Mouse (Mus musculus) forebrain, embryonic 16.5 days (tissue): ENCODE results near the gene Baz1b. TPM values are rescaled to one million over a fixed set of nuclear protein-coding genes. Genes with fewer than 3 reads are reported as not detected.

Source experiments
- ATAC-seq: fragments of 200-750 bp; cut with Nextera tagmentation; 2 replicates; pipeline ENCODE4 v1.8.0; 2017; ENCODE audit warnings: mild to moderate bottlenecking, moderate library complexity
- H3K27ac ChIP-seq: fragments of 300-500 bp; sonication (generic); 2 replicates; pipeline ENCODE4 v1.5.1; 2014; ENCODE audit warnings: low read length, control low read depth
- H3K27me3 ChIP-seq: fragments of 300-500 bp; sonication (generic); replicated peaks from 2 replicates; pipeline ENCODE4 v1.6.1; 2014; ENCODE audit warnings: low read length; ENCODE audit not compliant: control insufficient read depth, insufficient read depth
- H3K36me3 ChIP-seq: fragments of 300-500 bp; sonication (generic); 2 replicates; pipeline ENCODE4 v1.6.1; 2014; ENCODE audit not compliant: control insufficient read depth, insufficient read depth
- H3K4me1 ChIP-seq: fragments of 300-500 bp; sonication (generic); replicated peaks from 2 replicates; pipeline ENCODE4 v1.6.1; 2014; ENCODE audit warnings: low read length; ENCODE audit not compliant: control insufficient read depth, insufficient read depth
- H3K4me2 ChIP-seq: fragments of 300-500 bp; sonication (generic); 2 replicates; pipeline ENCODE4 v1.6.1; 2014; ENCODE audit warnings: mild to moderate bottlenecking, low read length, control low read depth
- H3K4me3 ChIP-seq: fragments of 300-500 bp; sonication (generic); replicated peaks from 2 replicates; pipeline ENCODE4 v1.5.1; 2014; ENCODE audit warnings: mild to moderate bottlenecking, low read length, control low read depth
- H3K9ac ChIP-seq: fragments of 300-500 bp; sonication (generic); replicated peaks from 2 replicates; pipeline ENCODE4 v1.6.1; 2014; ENCODE audit warnings: low read depth, low read length, control low read depth
- H3K9me3 ChIP-seq: fragments of 300-500 bp; sonication (generic); 2 replicates; pipeline ENCODE4 v1.6.1; 2016; ENCODE audit warnings: low read length; ENCODE audit not compliant: control insufficient read depth
- WGBS: fragments of 180-500 bp; shearing (Covaris S2); extraction: QIAGEN DNeasy Blood & Tissue Kit; methylation state at CpG from one replicate; pipeline ENCODE4 v1.1.7; 2014; 5-methylcytosine and 5-hydroxymethylcytosine counted together
- polyA plus RNA-seq: library from polyadenylated mRNA; unstranded; fragments of >200 nt; fragmentation: Nextera tagmentation; extraction: Ambion mirVana; gene quantifications from 2 replicates; pipeline ENCODE4 v1.2.1, GENCODE M21; 2015

Baz1b gene
- polyA plus RNA-seq, 1 experiment from 2014 or later = 34.4 TPM

DNA sequence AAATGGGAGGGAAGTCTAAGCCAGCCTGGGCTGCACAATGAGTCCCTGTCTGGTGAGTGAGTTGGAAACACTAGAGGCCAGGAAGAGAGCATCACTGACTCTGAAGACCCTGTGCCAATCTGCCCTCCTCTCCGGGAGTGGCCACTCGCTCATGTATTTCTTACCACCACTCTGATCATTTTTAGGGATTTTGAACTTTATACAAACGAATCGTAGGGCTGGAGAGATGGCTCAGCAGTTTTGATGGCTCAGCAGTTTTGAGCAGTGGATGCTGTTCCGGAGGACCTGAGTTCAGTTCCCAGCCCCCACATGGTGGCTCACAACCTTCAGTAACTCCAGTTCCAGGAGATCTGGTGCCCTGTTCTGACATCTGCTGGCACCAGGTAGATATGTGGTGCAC lies 14.1 kb upstream of the Baz1b start:
- 95% methylated on average over 5 of the region's 5 CpGs for WGBS
- Histone ChIP-seq H3K4me3 (no peak overlapping the region), H3K4me2 (no peak overlapping the region), H3K9ac (no peak overlapping the region), H3K27me3 (no peaks in the 10 kb centered on the region), H3K9me3 (no peaks in the 10 kb centered on the region), H3K4me1 (peaks cover 12% of the 10 kb centered on the region), H3K36me3 (peaks cover 18% of the 10 kb centered on the region), H3K27ac (no peak overlapping the region)
- no peak for ATAC-seq

- H3K27me3 ChIP-seq = no peaks in the 10 kb centered on the region
- peaks cover 22% of the 10 kb centered on the region for H3K36me3 ChIP-seq
- peaks cover 2% of the 10 kb centered on the region; the same call in 1 of the 2 replicates for H3K4me1 ChIP-seq
- no peak overlapping the region for H3K4me2 ChIP-seq
- ATAC-seq = no peak
- H3K27ac ChIP-seq = no peak overlapping the region
- no peak overlapping the region for H3K4me3 ChIP-seq
- no peaks in the 10 kb centered on the region for H3K9me3 ChIP-seq
- no peak overlapping the region for H3K9ac ChIP-seq
These were observed 12.0 kb upstream of the Baz1b start for GRCm38 (mm10) chr5:135175086-135175485.

DNA sequence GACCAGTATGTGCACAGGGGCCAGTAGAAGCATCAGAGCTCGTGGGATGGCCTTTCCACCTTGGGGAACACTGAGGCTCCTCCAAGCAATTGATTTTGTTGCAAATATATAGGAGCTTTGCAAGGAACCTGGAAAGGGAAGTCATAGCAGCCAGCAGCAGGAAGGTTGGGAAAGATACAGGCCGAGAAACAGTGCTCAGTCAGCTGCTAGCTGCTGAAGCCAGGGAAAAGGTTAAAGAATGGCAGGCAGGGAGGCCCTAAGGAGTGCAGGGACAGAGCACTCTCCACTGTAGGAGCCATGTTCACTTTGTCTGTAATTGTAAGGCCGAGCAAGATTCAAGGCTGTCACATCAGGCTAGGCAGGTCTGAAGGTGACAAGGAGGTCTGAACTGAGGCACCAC lies 8.5 kb upstream of the Baz1b start:
- H3K4me2 ChIP-seq = no peak overlapping the region
- WGBS = 76% methylated on average over 3 of the region's 3 CpGs
- no peak overlapping the region for H3K4me3 ChIP-seq
- peaks cover 25% of the 10 kb centered on the region for H3K36me3 ChIP-seq
- ATAC-seq = no peak
- no peak overlapping the region for H3K27ac ChIP-seq
- no peaks in the 10 kb centered on the region for H3K27me3 ChIP-seq
- no peak overlapping the region for H3K9ac ChIP-seq
- no peaks in the 10 kb centered on the region for H3K9me3 ChIP-seq
- no peaks in the 10 kb centered on the region for H3K4me1 ChIP-seq

DNA sequence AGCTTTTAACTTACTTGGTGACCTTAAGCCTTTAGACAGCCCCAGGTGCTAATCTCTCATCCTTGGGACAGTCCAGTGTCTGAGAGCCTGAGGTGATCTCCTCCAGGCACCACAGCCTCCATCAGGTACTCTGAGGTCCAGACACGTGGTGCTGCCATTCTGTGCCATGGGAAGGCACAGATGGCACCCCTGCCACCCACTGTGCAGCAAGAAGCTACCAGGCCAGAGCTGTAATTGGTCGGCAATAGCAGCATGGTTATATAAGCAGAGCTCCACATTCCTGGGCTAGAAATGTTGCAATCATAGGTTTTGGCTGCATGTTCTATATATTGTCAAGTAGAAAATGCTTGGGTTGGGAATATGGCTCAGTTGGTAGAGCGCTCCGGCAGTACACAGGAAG lies 8.1 kb upstream of the Baz1b start:
- Histone ChIP-seq H3K9me3 (no peaks in the 10 kb centered on the region), H3K4me2 (no peak overlapping the region), H3K27me3 (no peaks in the 10 kb centered on the region), H3K9ac (no peak overlapping the region), H3K4me3 (no peak overlapping the region), H3K36me3 (peaks cover 23% of the 10 kb centered on the region), H3K4me1 (no peaks in the 10 kb centered on the region), H3K27ac (no peak overlapping the region)
- ATAC-seq = no peak
- 88% methylated on average over 4 of the region's 4 CpGs for WGBS

DNA sequence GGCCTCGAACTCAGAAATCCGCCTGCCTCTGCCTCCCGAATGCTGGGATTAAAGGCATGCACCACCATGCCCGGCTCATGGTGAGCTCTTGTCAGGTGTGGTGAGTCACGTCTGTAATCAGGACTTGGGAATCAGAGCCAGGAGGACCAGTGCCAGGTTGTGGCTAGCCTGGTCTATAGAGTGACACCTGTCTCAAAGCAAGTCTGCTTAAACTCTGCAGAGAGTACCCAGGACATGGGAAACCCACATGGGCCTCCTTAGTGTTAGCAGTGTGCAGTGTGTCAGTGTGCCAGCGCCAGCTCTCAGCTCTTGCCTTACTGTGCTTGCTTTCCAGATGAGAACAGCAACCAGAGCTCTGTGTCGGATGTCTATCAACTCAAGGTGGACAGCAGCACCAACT lies 7.4 kb upstream of the Baz1b start:
- no peak overlapping the region for H3K4me3 ChIP-seq
- H3K36me3 ChIP-seq = peaks cover 23% of the 10 kb centered on the region
- no peaks in the 10 kb centered on the region for H3K27me3 ChIP-seq
- peaks cover 2% of the 10 kb centered on the region for H3K9me3 ChIP-seq
- 97% methylated on average over 7 of the region's 7 CpGs for WGBS
- H3K9ac ChIP-seq = no peak overlapping the region
- H3K27ac ChIP-seq = no peak overlapping the region
- ATAC-seq = no peak
- no peak overlapping the region for H3K4me2 ChIP-seq
- H3K4me1 ChIP-seq = no peaks in the 10 kb centered on the region

GRCm38 (mm10) chr5:135180796-135181195 lies 6.3 kb upstream of the Baz1b start:
- H3K4me2 ChIP-seq = no peak overlapping the region
- no peak overlapping the region for H3K9ac ChIP-seq
- no peaks in the 10 kb centered on the region for H3K27me3 ChIP-seq
- no peak for ATAC-seq
- H3K36me3 ChIP-seq = peaks cover 23% of the 10 kb centered on the region
- no peaks in the 10 kb centered on the region for H3K4me1 ChIP-seq
- peaks cover 5% of the 10 kb centered on the region for H3K9me3 ChIP-seq
- 96% methylated on average over 14 of the region's 14 CpGs for WGBS
- H3K27ac ChIP-seq = no peak overlapping the region
- H3K4me3 ChIP-seq = no peak overlapping the region

- 70% methylated on average over 6 of the region's 6 CpGs for WGBS
- no peak for ATAC-seq
These were observed 5.3 kb upstream of the Baz1b start for GRCm38 (mm10) chr5:135181776-135182175.

GRCm38 (mm10) chr5:135183131-135183861 lies 3.8 kb upstream of the Baz1b start:
- Histone ChIP-seq H3K4me1 (peaks cover 7% of the 10 kb centered on the region), H3K9ac (no peak overlapping the region), H3K4me2 (no peak overlapping the region), H3K4me3 (no peak overlapping the region), H3K9me3 (peaks cover 5% of the 10 kb centered on the region), H3K27me3 (no peaks in the 10 kb centered on the region), H3K27ac (no peak overlapping the region), H3K36me3 (peaks cover 16% of the 10 kb centered on the region)
- 62% methylated on average over 8 of the region's 8 CpGs for WGBS
- ATAC-seq = no peak

More at GRCm38 (mm10) chr5:135181776-135182175, 5.3 kb upstream of the Baz1b start:
- Histone ChIP-seq H3K27me3 (no peaks in the 10 kb centered on the region), H3K9ac (no peak overlapping the region), H3K9me3 (peaks cover 5% of the 10 kb centered on the region), H3K27ac (no peak overlapping the region), H3K36me3 (peaks cover 23% of the 10 kb centered on the region), H3K4me1 (peaks cover 3% of the 10 kb centered on the region; the same call in 1 of the 2 replicates), H3K4me2 (no peak overlapping the region), H3K4me3 (no peak overlapping the region)

DNA sequence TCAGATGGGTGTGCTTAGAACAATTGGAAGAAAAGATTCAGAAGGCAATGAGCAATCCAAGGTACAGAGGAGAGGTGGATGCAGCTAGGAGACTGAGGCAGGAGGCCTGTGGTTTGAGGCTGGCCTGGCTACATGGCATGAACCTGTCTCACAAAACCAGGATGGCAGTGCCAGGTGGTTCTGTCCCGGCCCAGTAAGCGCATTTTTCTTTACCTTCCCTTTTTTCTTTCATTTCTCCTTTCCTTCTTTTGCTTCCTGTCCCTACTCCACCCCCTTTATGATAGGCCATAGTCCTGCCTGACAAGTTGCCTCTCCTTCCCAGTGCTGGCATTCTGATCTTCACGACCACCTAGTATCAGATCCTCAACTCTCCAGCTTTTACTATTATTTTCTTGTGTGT lies 2.0 kb upstream of the Baz1b start:
- no peaks in the 10 kb centered on the region for H3K27me3 ChIP-seq
- no peak overlapping the region for H3K4me2 ChIP-seq
- H3K9ac ChIP-seq = no peak overlapping the region
- H3K9me3 ChIP-seq = peaks cover 5% of the 10 kb centered on the region
- 98% methylated on average over 3 of the region's 3 CpGs for WGBS
- H3K4me1 ChIP-seq = peaks cover 23% of the 10 kb centered on the region
- peaks cover 13% of the 10 kb centered on the region for H3K36me3 ChIP-seq
- no peak overlapping the region for H3K27ac ChIP-seq
- no peak overlapping the region for H3K4me3 ChIP-seq
- no peak for ATAC-seq

GRCm38 (mm10) chr5:135185596-135185995 lies 1.5 kb upstream of the Baz1b start:
- no peak overlapping the region for H3K9ac ChIP-seq
- H3K36me3 ChIP-seq = peaks cover 7% of the 10 kb centered on the region
- H3K4me1 ChIP-seq = peaks cover 25% of the 10 kb centered on the region
- WGBS = 40% methylated on average over 3 of the region's 3 CpGs
- H3K4me2 ChIP-seq = no peak overlapping the region
- no peaks in the 10 kb centered on the region for H3K27me3 ChIP-seq
- no peak overlapping the region for H3K27ac ChIP-seq
- no peak for ATAC-seq
- peaks cover 5% of the 10 kb centered on the region for H3K9me3 ChIP-seq
- H3K4me3 ChIP-seq = no peak overlapping the region
